Mouse (Mus musculus) G1E (cell line): ENCODE data around the gene Slx4ip. TPM values are rescaled to one million over a fixed set of nuclear protein-coding genes. Genes with fewer than 3 reads are reported as not detected.

ENCODE experiments used
- ATAC-seq: 2 replicates; pipeline ENCODE4 v1.8.0; 2016; ENCODE audit warnings: mild to moderate bottlenecking; ENCODE audit not compliant: insufficient number of reproducible peaks, poor library complexity, low FRiP score, severe bottlenecking; ENCODE audit errors: extremely low read depth
- DNase-seq: peaks from one replicate; pipeline ENCODE4 v3.0.0; 2012; ENCODE audit warnings: low spot score
- H3K27me3 ChIP-seq: 2 replicates; pipeline ENCODE4 v1.6.1; 2012; ENCODE audit warnings: mild to moderate bottlenecking, low read length, inconsistent platforms; ENCODE audit not compliant: insufficient read depth
- H3K36me3 ChIP-seq: replicated peaks from 2 replicates; pipeline ENCODE3; 2012; ENCODE audit warnings: mild to moderate bottlenecking, inconsistent platforms
- H3K4me1 ChIP-seq: 2 replicates; pipeline ENCODE4 v1.6.1; 2012; ENCODE audit warnings: low read depth, low read length, inconsistent platforms, mixed read lengths; ENCODE audit not compliant: insufficient read depth
- H3K4me3 ChIP-seq: 2 replicates; pipeline ENCODE4 v1.5.1; 2012; ENCODE audit warnings: low read depth, mild to moderate bottlenecking, inconsistent platforms, low read length, moderate library complexity, mixed read lengths
- H3K9me3 ChIP-seq: replicated peaks from 2 replicates; pipeline ENCODE4 v1.6.1; 2012; ENCODE audit warnings: inconsistent platforms
- CTCF ChIP-seq: IDR thresholded peaks from 2 replicates; pipeline ENCODE4 v1.5.1; 2012; ENCODE audit warnings: low read depth, low read length, inconsistent platforms, mixed read lengths
- GATA1 ChIP-seq: IDR thresholded peaks from 2 replicates; pipeline ENCODE4 v1.6.1; 2012; ENCODE audit warnings: borderline replicate concordance, low read length, inconsistent platforms, mixed read lengths
- GATA2 ChIP-seq: IDR thresholded peaks from 2 replicates; pipeline ENCODE4 v1.6.1; 2012; ENCODE audit warnings: low read depth, low read length, inconsistent platforms, borderline replicate concordance
- POLR2AphosphoS5 ChIP-seq: IDR thresholded peaks from 2 replicates; pipeline ENCODE4 v1.6.1; 2012; ENCODE audit warnings: low read depth, low read length, inconsistent platforms; ENCODE audit not compliant: insufficient replicate concordance
- TAL1 ChIP-seq: conservative IDR thresholded peaks from 2 replicates; pipeline ENCODE4 v1.6.1; 2012; ENCODE audit warnings: low read depth, low read length, inconsistent platforms, mixed read lengths
- polyA plus RNA-seq: library from polyadenylated mRNA; stranded (reverse); fragments of >175 nt; gene quantifications from 2 replicates; pipeline ENCODE4 v1.2.3, GENCODE M21; 2012
- total RNA-seq, 2 experiments: library from RNA; stranded (forward) in 1 of 2; stranded (reverse) in 1 of 2; fragments of 200-1000 nt in 1 of 2; fragments of >200 nt in 1 of 2; fragmentation: Nextera tagmentation in 1 of 2; gene quantifications; 2 replicates each; pipeline ENCODE4 v1.2.3; 2014 to 2017

Gene Slx4ip
- total and polyA plus RNA-seq, 3 experiments = 0.50 to 18.0 (median 9.8) TPM

DNA sequence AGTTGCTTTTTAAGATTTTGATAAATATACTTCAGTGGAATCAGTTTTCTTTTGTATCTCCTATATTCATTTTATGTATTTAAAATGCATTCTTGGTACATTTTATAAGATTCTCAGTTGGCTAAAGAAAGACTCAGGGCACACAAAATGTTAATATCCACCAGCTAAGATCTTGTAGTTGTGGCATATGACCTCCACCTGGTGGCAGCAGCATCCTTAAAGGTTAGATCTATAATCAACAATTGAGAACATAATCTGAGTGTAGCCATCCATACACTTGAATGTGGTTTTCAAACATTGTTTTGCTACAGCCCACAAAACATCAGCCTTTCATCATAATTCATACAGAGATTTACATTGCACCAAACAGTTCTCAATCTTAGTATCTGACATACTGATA lies 106.1 kb downstream of the Slx4ip start:
- Histone ChIP-seq H3K4me3 (no peak overlapping the region), H3K9me3 (no peaks in the 10 kb centered on the region), H3K27me3 (no peaks in the 10 kb centered on the region), H3K4me1 (no peaks in the 10 kb centered on the region), H3K36me3 (peaks cover 15% of the 10 kb centered on the region)
- DNase-seq (no peak), ATAC-seq (no peak; the same call in 1 of the 2 replicates)
- no peak for TF ChIP-seq GATA2
- TF ChIP-seq CTCF = no peak
- no peak for TF ChIP-seq POLR2AphosphoS5
- no peak for TF ChIP-seq TAL1
- no peak for TF ChIP-seq GATA1

DNA sequence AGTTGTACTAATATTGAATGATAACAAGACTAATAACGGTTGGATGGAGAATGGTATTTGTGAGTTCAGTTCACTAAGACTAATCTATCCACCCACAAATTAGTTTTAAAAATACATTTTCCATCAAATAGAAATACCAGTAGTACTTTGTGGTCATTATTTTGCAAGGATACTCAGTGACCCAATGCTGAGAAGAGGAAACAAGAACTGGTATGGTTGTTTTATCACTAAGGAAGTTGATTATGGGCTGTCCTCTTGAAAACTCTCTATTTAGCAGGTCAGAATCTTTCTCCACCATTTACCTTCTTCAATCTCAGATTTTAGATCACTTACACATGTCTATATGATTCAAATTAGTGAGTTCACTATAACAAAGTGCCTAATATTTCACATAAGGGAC lies 111.0 kb downstream of the Slx4ip start:
- DNase-seq = no peak
- H3K4me1 ChIP-seq = no peaks in the 10 kb centered on the region
- no peak overlapping the region for H3K4me3 ChIP-seq
- no peak for ATAC-seq
- H3K9me3 ChIP-seq = no peaks in the 10 kb centered on the region
- no peaks in the 10 kb centered on the region for H3K27me3 ChIP-seq
- TF ChIP-seq GATA2 = no peak
- TF ChIP-seq CTCF = no peak
- TF ChIP-seq TAL1 = no peak
- TF ChIP-seq GATA1 = no peak
- no peak for TF ChIP-seq POLR2AphosphoS5
- H3K36me3 ChIP-seq = peaks cover 17% of the 10 kb centered on the region

DNA sequence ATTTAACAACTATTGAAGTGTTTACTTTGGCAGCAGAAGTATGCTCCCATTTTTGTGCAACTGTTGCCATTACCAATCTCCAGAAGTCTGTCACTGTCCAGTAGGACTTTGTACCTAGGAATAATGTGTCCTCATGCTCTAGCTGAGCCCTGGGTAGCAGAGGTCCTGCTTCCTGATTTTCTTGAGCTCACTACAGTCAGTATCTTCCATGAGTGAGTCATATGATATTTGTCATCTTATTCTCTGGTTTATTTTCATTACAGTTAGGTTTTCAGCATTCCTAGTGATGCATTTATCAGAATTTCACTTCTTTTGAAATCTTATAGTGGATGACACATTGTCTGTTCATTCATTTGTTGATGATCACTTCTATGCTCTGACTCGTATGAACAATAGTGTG lies 115.6 kb downstream of the Slx4ip start:
- TF ChIP-seq TAL1 (no peak), POLR2AphosphoS5 (no peak), CTCF (no peak), GATA1 (no peak), GATA2 (no peak)
- ATAC-seq (no peak), DNase-seq (no peak)
- Histone ChIP-seq H3K9me3 (no peaks in the 10 kb centered on the region), H3K27me3 (no peaks in the 10 kb centered on the region), H3K36me3 (peaks cover 21% of the 10 kb centered on the region), H3K4me3 (no peak overlapping the region), H3K4me1 (no peaks in the 10 kb centered on the region)

DNA sequence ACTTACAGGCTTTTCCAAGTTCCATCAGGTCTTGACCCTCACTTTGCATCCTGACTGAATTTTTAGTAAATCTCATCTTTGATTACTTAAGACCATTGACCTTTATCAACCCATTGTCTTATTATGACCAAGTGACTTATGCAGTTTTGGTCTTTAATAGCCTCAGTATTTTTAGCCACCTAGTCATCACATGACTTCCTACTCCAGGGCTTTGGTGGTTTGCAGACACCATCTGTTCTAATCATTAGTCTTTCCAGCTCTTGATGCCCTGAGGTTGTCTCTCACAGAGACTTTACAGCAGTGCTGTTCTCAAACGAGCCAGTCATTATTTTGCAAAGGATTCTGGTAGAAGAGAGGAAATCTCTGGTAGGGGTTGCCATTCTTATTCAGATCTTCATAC lies 121.0 kb downstream of the Slx4ip start:
- Histone ChIP-seq H3K4me1 (no peaks in the 10 kb centered on the region), H3K9me3 (no peaks in the 10 kb centered on the region), H3K27me3 (no peaks in the 10 kb centered on the region), H3K4me3 (no peak overlapping the region), H3K36me3 (peaks cover 18% of the 10 kb centered on the region)
- TF ChIP-seq CTCF = no peak
- ATAC-seq (no peak), DNase-seq (no peak)

DNA sequence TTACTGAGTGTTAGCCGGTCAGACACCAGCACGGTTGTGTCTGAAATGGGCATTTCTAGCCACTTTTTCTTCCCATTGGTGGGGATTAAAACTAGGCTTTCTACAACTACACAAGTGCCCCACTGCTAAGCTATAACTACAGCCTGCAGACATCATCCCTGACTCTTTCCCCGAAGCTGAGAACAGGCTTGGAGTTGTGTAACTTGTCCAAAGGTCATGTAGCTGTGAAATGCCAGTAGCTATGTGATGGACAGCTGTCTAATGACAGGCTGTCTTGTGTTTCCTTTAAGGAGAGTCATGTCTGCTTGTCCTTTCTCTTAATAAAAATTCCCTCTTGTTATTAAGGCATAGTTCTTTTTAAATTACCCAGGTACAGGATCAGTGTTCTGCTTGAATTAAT lies 122.1 kb downstream of the Slx4ip start:
- Histone ChIP-seq H3K4me3 (no peak overlapping the region), H3K4me1 (no peaks in the 10 kb centered on the region), H3K36me3 (peaks cover 18% of the 10 kb centered on the region), H3K27me3 (no peaks in the 10 kb centered on the region), H3K9me3 (no peaks in the 10 kb centered on the region)
- DNase-seq (no peak), ATAC-seq (no peak)
- TF ChIP-seq GATA2 (no peak), POLR2AphosphoS5 (no peak), CTCF (no peak), GATA1 (no peak), TAL1 (no peak)

DNA sequence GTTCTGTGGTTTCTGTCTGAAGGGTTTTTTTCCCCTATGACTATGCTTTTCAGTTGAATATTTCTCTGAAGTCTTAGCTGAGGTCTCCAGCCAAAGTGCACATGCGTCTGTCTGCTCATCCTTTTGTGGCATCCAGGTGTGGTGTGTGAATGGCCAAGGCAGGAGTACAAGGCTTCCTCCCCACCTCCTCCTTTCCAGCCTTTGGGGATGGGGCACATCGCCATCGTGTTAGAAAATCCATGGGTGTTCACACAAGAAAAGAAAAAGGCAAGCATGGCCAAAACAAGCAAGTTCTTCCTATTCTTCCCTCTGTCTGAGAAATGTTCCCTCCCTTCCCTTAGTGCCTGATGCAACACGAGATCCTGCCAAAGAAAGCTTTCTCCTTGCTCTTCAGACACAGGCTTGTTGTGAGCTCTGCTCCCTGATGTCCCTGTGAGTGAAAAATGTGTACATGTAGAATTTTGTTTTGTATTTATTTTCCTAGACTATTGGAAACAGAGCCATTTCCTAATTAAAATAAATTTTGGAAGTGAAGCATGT lies 122.9 kb downstream of the Slx4ip start:
- DNase-seq (no peak), ATAC-seq (no peak)
- H3K36me3 ChIP-seq = peaks cover 17% of the 10 kb centered on the region
- H3K27me3 ChIP-seq = no peaks in the 10 kb centered on the region
- H3K4me1 ChIP-seq = no peaks in the 10 kb centered on the region
- no peak overlapping the region for H3K4me3 ChIP-seq
- no peaks in the 10 kb centered on the region for H3K9me3 ChIP-seq
- TF ChIP-seq TAL1 (no peak), CTCF (no peak), GATA1 (no peak), POLR2AphosphoS5 (no peak), GATA2 (no peak)

DNA sequence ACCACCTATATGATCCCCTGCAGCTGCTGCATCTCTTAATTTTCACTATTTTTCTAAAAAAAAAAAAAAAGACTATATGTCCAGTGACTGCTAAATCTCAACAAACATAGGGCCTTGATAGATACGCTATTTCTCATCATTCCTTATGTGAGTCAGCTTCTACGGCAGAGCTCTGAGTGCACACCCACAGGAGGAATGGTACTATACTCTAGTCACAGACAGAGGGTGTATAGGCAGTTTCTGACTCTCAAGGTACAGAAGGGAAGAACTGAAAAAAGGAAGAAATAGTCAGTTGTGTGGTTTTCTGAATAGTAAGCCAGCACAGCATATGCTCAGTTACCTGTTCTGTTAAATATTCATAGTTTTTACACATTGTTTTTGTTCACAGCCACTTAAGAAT lies 123.4 kb downstream of the Slx4ip start:
- DNase-seq = no peak

More for the DNA sequence above, 123.4 kb downstream of the Slx4ip start:
- Histone ChIP-seq H3K27me3 (no peaks in the 10 kb centered on the region), H3K36me3 (peaks cover 17% of the 10 kb centered on the region), H3K4me3 (no peak overlapping the region), H3K4me1 (no peaks in the 10 kb centered on the region), H3K9me3 (no peaks in the 10 kb centered on the region)
- no peak for ATAC-seq
- TF ChIP-seq TAL1 = no peak
- no peak for TF ChIP-seq GATA2
- TF ChIP-seq POLR2AphosphoS5 = no peak
- no peak for TF ChIP-seq GATA1
- TF ChIP-seq CTCF = no peak
